Mouse (Mus musculus): ENCODE measurements at regions not wholly inside any gene's neighbourhood (a gene's known extent, or its start where the extent isn't known, plus 50 kb on each side); places are given as distances from the start of the nearest gene placed in this dataset.

GRCm38 (mm10) chrX:19167121-19167853 lies 313.8 kb downstream of the Tex13c3 start:
- TF ChIP-seq GATA1 (IDR thresholded peaks at IDR 0.05; ENCODE audit: borderline replicate concordance, low read length) (no peak), FLI1 (IDR thresholded peaks at IDR 0.05; ENCODE audit: low read length) (no peak)

Data from megakaryocyte, embryonic 14.5 days (primary cell).